Mouse (Mus musculus) left cerebral cortex, adult 18-20 months (tissue): ENCODE data around the gene Prdx3. TPM values are rescaled to one million over a fixed set of nuclear protein-coding genes. Genes with fewer than 3 reads are reported as not detected.
"Not testable (repeated sequence)": the region's sequence is repeated elsewhere in the genome, so short reads cannot be mapped to it uniquely, and the experiment has no call there.

ENCODE experiments used
- DNase-seq, 2 experiments: peaks; one replicate each; pipeline ENCODE4 v3.0.0; 2021 to 2022; ENCODE audit warnings: low spot score in 2 of 2, mixed read lengths in 1 of 2
- total RNA-seq, 2 experiments: library from RNA; stranded (reverse); gene quantifications; 2 replicates each; pipeline ENCODE4 v1.2.3; 2021

Prdx3 gene
- total RNA-seq, 2 experiments from 2014 or later = 71.2 to 75.6 TPM

DNA sequence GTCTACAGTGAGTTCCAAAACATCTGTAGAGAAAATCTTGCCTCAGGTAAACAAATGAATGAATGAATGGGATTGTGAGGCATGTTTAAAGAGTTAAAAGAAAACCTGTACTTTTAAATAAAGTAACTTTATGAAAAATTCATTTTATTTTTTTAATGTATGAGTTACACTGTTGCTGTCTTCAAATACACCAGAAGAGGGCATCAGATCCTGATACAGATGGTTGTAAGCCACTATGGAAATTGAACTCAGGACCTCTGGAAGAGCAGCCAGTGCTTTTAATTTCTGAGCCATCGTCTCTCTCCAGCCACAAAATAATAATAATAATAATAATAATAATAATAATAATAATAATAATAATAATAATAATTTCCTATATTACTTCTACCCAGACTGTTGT, 3.9 kb downstream of the Prdx3 start:
- DNase-seq = no peak

DNA sequence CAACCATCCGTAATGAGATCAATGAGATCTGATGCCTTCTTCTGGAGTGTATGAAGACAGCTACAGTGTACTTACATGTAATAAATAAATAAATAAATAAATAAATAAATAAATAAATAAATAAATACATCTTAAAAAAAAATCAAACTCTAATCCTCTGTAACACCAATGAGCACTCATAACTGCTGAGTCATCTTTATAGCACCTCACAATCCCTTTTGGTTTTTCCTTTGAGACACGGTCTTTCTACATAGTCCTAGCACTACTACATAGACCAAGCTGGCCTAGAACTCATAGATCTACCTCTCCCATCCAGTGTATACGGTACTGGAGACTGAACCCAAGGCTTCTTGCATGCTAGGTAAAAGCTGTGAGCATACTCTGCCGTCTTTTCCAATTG, 8.2 kb downstream of the Prdx3 start:
- not testable (repeated sequence) for DNase-seq

- DNase-seq = peak; percentile 86 to 90
Observed at GRCm38 (mm10) chr19:60860868-60861700, 13.3 kb downstream of the Prdx3 start, which contains the start of gene Sfxn4. Gene Sfxn4 (minus strand): TSS chr19:60861479.

- DNase-seq = no peak
Observed at GRCm38 (mm10) chr19:60845731-60846130, 28.6 kb downstream of the Prdx3 start.

GRCm38 (mm10) chr19:60843324-60843723, 31.0 kb downstream of the Prdx3 start:
- no peak for DNase-seq

- DNase-seq = peak; percentile 45 to 72
Observed at GRCm38 (mm10) chr19:60837747-60838146, 36.6 kb downstream of the Prdx3 start.

DNA sequence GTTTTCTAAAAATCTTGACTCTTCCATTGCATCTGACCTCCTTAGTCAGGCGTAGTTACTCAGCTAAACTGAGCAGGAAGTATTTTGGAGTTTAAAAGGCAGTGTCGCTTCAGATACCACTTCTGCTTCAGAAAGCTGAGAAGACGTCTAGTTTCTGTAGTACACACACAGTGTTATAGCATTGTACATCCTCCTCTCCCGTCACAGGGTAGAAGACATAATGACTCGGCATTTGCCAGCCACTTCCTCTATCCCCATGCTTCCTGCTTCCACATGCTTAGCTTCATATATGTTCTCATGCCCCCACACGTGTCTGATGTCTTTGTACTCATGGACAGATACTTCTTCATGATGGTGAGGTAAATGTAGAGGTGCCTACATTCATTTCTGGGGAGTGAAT, 55.7 kb downstream of the Prdx3 start:
- no peak for DNase-seq

Other genes starting within 250 kb of the Prdx3 start
- gene Nanos1, start 118.6 kb downstream of the Prdx3 start, total RNA-seq = 10 to 100 TPM; 26.5 to 27.0 TPM
- 10 to 100 TPM; 88.5 to 91.0 TPM for gene Eif3a, start 83.9 kb downstream of the Prdx3 start, total RNA-seq
- 10 to 100 TPM; 34.4 to 46.9 TPM for gene Fam45a, start 63.0 kb downstream of the Prdx3 start, total RNA-seq
- gene Sfxn4, start 13.1 kb downstream of the Prdx3 start, total RNA-seq = 10 to 100 TPM; 16.2 to 17.3 TPM
- 10 to 100 TPM; 12.8 to 14.1 TPM for gene Grk5, start 15.2 kb upstream of the Prdx3 start, total RNA-seq